Mouse (Mus musculus) liver, embryonic 14.5 days (tissue): Measurements from ENCODE around the gene C2cd5.

Source experiments
- CTCF ChIP-seq: IDR thresholded peaks from 2 replicates; pipeline ENCODE4 v1.5.1; 2016; ENCODE audit warnings: antibody characterized with exemption, low read depth, control low read depth
- EP300 ChIP-seq: IDR thresholded peaks from 2 replicates; pipeline ENCODE4 v1.6.1; 2016; ENCODE audit warnings: antibody characterized with exemption, low read depth

- TF ChIP-seq EP300 (no peak), CTCF (peak; percentile 38; the same call in 1 of the 2 replicates)
These were observed 122.7 kb downstream of the C2cd5 start for GRCm38 (mm10) chr6:142977221-142977620.
